Mouse (Mus musculus) midbrain, embryonic 13.5 days (tissue): Measurements from ENCODE around the gene Ncapd2. TPM values are rescaled to one million over a fixed set of nuclear protein-coding genes. Genes with fewer than 3 reads are reported as not detected.

Experiments
- ATAC-seq: fragments of 200-750 bp; cut with Nextera tagmentation; 2 replicates; pipeline ENCODE4 v1.8.0; 2017; ENCODE audit warnings: mild to moderate bottlenecking, moderate TSS enrichment, moderate library complexity
- H3K27ac ChIP-seq: fragments of 300-500 bp; sonication (generic); 2 replicates; pipeline ENCODE4 v1.5.1; 2015; ENCODE audit warnings: inconsistent platforms, mild to moderate bottlenecking, moderate library complexity
- H3K27me3 ChIP-seq: fragments of 300-500 bp; sonication (generic); 2 replicates; pipeline ENCODE4 v1.6.1; 2015; ENCODE audit warnings: mild to moderate bottlenecking, inconsistent platforms
- H3K36me3 ChIP-seq: fragments of 300-500 bp; sonication (generic); 2 replicates; pipeline ENCODE4 v1.6.1; 2015; ENCODE audit warnings: mild to moderate bottlenecking, inconsistent platforms
- H3K4me1 ChIP-seq: fragments of 300-500 bp; sonication (generic); replicated peaks from 2 replicates; pipeline ENCODE4 v1.6.1; 2015; ENCODE audit warnings: inconsistent platforms
- H3K4me2 ChIP-seq: fragments of 300-500 bp; sonication (generic); replicated peaks from 2 replicates; pipeline ENCODE4 v1.6.1; 2015; ENCODE audit warnings: moderate library complexity, mild to moderate bottlenecking, inconsistent platforms
- H3K4me3 ChIP-seq: fragments of 300-500 bp; sonication (generic); replicated peaks from 2 replicates; pipeline ENCODE4 v1.5.1; 2015; ENCODE audit warnings: mild to moderate bottlenecking, inconsistent platforms
- H3K9ac ChIP-seq: fragments of 300-500 bp; sonication (generic); replicated peaks from 2 replicates; pipeline ENCODE4 v1.6.1; 2015; ENCODE audit warnings: mild to moderate bottlenecking, inconsistent platforms
- H3K9me3 ChIP-seq: fragments of 300-500 bp; sonication (generic); 2 replicates; pipeline ENCODE4 v1.6.1; 2016; ENCODE audit warnings: mild to moderate bottlenecking, inconsistent platforms
- WGBS: fragments of 180-500 bp; shearing (Covaris S2); methylation state at CpG from one replicate; pipeline ENCODE4 v1.1.7; 2015; 5-methylcytosine and 5-hydroxymethylcytosine counted together
- polyA plus RNA-seq: library from polyadenylated mRNA; unstranded; fragments of >200 nt; fragmentation: Nextera tagmentation; extraction: Ambion mirVana; gene quantifications from 2 replicates; pipeline ENCODE4 v1.2.1, GENCODE M21; 2015

Ncapd2 gene
- polyA plus RNA-seq, 1 experiment from 2014 or later, result 101 TPM

DNA sequence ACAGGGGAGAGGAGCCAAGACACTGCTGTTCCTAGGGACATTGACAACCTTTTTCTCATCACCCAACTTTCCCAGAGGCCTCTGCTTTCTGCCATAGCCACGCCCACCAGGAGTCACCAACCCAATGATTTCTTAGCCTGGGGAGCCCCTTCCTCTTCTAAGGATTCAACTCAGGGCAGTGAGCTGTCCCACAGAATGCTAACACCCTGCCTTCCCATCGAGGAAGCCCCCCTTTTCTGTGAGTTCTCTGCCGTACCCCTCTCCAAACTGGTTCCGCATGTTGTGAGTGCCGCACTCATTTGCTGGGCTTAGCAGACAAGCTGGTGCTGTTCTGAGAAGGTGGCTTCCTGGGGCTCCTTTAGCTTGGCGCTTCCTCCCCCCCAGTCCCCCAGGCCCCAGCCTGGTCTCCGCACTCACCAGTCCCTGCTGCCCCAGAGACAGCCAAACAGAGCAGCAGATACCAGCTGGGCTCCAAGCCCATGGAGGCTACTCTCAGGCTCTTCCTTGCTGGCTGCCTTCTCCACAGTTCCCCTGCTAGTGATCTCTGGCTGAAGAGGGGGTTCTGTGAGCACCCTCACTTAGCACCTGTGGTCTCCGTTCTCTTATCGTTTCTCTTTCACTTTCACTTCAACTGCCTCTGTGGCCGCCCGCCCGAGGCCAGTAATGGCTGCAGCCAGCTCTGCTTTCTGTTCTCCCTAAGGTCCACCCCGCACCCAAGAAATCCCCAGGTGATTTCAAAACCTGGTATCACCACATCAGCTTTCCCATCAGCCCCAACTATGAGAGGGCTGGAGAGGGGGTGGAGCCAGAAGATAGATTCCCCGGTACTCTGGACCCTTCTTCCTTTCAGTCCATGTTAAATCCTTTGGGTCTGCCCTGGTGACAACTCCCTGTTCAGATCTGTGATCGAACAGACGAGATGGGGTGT is 39.9 kb upstream of the Ncapd2 start, which contains the start of gene Tapbpl:
Gene Tapbpl (minus strand): TSS at position 744 of the 928 bp plus-strand sequence.
- Histone ChIP-seq H3K4me3 (peak within 1 kb of the TSS; percentile 38), H3K4me2 (peak within 1 kb of the TSS; percentile 64), H3K9ac (peak within 1 kb of the TSS; percentile 68), H3K27ac (0 out of 2 replicates have a peak within 1 kb of the TSS, but pooled peaks have one; percentile 19), H3K9me3 (no peaks in the 10 kb centered on the region), H3K27me3 (no peaks in the 10 kb centered on the region), H3K4me1 (peaks cover 17% of the 10 kb centered on the region), H3K36me3 (no peaks in the 10 kb centered on the region)
- WGBS, result 14% methylated on average over 16 of the region's 16 CpGs
- ATAC-seq, result peak; percentile 83

DNA sequence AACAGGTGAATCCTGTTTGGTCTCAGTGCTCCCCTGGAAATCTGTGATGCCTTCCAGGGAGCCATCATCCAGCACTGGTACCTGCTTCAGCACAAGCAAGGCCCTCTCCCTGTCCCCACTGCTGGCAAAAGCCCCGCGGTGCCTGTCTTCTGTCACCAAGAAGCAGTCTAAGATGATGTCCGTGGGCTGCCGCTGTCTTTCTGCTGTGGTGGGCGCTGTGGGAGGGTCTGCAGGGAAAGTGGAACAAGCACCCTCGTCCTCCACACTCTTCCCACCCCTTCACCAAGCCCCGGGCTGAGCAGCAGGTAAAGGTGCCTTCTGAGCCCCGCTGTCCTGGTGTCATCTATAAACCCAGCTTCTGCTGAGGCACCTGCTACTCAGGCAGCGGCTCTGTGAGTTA is 39.1 kb upstream of the Ncapd2 start:
- WGBS, result 69% methylated on average over 9 of the region's 9 CpGs
- peak; percentile 7; the same call in 1 of the 2 replicates for ATAC-seq
- Histone ChIP-seq H3K4me2 (peak overlapping the region; percentile 64), H3K9ac (no peak overlapping the region), H3K27me3 (no peaks in the 10 kb centered on the region), H3K27ac (0 out of 2 replicates have a peak overlapping the region, but pooled peaks have one; percentile 19), H3K9me3 (no peaks in the 10 kb centered on the region), H3K36me3 (no peaks in the 10 kb centered on the region), H3K4me1 (peaks cover 17% of the 10 kb centered on the region), H3K4me3 (no peak overlapping the region)

DNA sequence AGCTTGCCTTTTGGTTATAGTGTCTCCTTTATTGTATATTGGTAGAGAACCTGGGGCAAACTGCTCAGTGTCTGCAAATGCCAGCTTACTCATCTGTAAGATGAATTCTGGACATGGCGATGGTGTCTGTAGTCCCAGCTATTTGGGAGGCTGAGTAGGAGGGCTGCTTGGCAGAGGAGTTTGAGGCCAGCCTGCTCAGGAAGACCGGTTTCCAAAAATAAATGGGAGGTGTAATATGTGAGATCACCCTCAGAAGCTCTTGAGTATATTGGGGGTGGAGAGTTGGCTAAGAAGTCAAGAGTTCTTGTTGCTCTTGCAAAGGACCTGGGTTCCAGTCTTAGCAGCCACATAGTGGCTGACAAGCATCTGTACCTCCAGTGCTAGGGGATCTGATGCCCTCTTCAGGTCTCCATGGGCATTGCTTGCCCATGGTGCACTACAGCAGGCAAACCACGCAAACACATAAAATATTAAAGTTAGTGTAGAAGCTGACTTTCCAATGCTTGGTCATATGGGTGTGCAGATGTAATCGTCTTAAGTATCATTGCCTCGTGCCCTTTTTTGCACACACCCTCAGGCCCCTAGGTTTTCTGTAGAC is 34.1 kb upstream of the Ncapd2 start:
- Histone ChIP-seq H3K9me3 (no peaks in the 10 kb centered on the region), H3K36me3 (peaks cover 10% of the 10 kb centered on the region), H3K9ac (no peak overlapping the region), H3K4me2 (no peak overlapping the region), H3K27me3 (no peaks in the 10 kb centered on the region), H3K4me1 (peaks cover 3% of the 10 kb centered on the region; the same call in 1 of the 2 replicates), H3K4me3 (no peak overlapping the region), H3K27ac (no peak overlapping the region)
- WGBS, result 90% methylated on average over 5 of the region's 5 CpGs
- no peak for ATAC-seq

DNA sequence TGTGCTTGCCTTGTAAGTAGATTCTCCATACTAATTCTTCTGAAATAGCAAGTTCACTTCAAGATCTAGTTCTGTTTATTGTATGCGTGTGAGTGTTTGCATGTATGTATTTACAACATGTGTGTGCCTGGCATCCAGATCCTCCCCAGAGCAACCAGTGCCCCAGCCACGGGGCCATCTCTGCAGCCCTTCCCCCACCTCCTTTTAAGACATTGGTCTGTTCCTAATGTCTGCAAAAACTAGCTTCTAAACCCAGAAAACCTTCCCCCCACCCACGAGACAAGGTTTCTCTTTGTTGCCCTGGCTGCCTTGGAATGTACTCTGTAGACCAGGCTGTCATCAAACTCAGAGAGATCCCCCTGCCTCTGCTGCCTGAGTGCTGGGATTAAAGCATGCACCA is 31.1 kb upstream of the Ncapd2 start:
- H3K27ac ChIP-seq, result no peak overlapping the region
- 93% methylated on average over 3 of the region's 3 CpGs for WGBS
- no peaks in the 10 kb centered on the region for H3K9me3 ChIP-seq
- no peaks in the 10 kb centered on the region for H3K27me3 ChIP-seq
- H3K4me2 ChIP-seq, result no peak overlapping the region
- H3K4me1 ChIP-seq, result no peaks in the 10 kb centered on the region
- H3K36me3 ChIP-seq, result peaks cover 10% of the 10 kb centered on the region
- ATAC-seq, result no peak
- no peak overlapping the region for H3K4me3 ChIP-seq
- no peak overlapping the region for H3K9ac ChIP-seq

DNA sequence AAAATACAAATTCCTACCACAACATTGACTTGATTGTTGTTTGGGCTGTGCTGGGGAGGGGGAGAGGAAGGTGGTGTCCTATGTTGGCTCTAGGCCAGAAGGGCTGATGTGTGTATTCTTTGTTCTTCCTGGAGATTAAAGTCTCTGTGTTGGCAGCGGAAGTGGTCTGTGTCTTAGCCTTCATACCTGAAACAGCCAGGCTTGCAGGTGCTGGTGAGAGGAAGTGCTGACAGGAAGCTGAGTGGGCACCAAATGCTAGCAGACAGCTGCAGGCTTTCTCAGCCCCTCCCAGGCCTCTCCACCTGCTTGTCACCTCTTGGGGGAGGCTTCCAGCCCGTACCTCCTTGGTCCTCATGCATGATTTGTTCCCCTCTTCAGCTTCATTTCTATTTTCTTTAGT is 30.6 kb upstream of the Ncapd2 start:
- H3K4me3 ChIP-seq, result no peak overlapping the region
- 80% methylated on average over 2 of the region's 2 CpGs for WGBS
- no peaks in the 10 kb centered on the region for H3K4me1 ChIP-seq
- no peak overlapping the region for H3K4me2 ChIP-seq
- ATAC-seq, result no peak
- H3K27me3 ChIP-seq, result no peaks in the 10 kb centered on the region
- no peak overlapping the region for H3K9ac ChIP-seq
- no peak overlapping the region for H3K27ac ChIP-seq
- peaks cover 10% of the 10 kb centered on the region for H3K36me3 ChIP-seq
- H3K9me3 ChIP-seq, result no peaks in the 10 kb centered on the region

DNA sequence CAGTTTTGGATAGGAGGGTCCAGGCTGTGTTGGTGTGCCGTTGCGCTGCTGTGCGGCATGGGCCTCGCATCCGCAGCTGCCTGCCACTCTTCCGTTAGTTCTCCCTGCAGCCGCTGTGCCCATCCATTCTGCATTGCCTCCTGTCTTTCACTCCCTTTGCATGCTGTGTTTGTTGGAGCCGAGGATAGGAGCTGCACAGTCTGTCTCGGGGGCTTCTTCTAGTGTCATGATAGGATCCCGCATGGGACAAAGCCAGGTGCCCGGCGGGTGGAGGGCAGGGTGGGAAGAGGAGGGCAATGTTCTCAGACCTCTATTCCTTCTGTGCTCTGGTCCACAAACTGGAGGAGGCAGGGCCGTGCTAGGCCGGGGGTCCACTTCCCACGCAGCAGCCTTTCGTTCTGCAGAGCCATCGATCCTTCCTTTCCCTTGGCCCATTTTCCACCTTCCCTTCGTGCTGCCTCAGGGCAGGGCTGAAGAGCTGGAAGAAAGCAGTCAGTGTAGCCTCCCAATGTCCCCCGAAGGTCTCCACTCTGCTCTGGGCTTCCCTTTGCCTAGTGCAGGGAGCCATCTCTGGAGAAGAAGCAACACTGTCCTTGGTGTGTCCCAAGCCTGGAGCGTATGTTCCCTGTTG is 29.7 kb upstream of the Ncapd2 start:
- Histone ChIP-seq H3K4me2 (no peak overlapping the region), H3K9me3 (no peaks in the 10 kb centered on the region), H3K4me1 (peaks cover 6% of the 10 kb centered on the region), H3K27me3 (peaks cover 7% of the 10 kb centered on the region; the same call in 1 of the 2 replicates), H3K4me3 (no peak overlapping the region), H3K36me3 (peaks cover 10% of the 10 kb centered on the region), H3K27ac (no peak overlapping the region), H3K9ac (no peak overlapping the region)
- no peak for ATAC-seq
- WGBS, result 90% methylated on average over 20 of the region's 20 CpGs

DNA sequence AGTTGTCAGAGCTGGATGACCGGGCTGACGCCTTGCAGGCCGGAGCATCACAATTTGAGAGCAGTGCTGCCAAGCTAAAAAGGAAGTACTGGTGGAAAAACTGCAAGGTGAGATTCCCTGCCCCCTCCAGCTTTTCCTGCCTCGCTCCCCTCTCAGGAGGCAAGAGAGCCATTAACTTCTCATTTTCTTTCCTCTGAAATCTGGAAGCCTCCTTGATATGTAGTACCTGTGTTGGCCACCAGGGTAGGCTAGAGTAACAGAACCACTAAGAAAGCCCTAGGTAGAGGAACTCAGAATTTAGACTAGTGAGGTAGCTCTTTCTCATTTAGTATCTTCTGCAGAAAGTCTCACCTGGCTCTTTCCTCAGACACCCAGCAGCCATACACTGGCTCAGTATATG is 27.5 kb upstream of the Ncapd2 start:
- Histone ChIP-seq H3K4me1 (peaks cover 11% of the 10 kb centered on the region), H3K4me2 (no peak overlapping the region), H3K9ac (no peak overlapping the region), H3K9me3 (no peaks in the 10 kb centered on the region), H3K27me3 (peaks cover 10% of the 10 kb centered on the region; the same call in 1 of the 2 replicates), H3K4me3 (no peak overlapping the region), H3K27ac (no peak overlapping the region), H3K36me3 (no peaks in the 10 kb centered on the region; the same call in 1 of the 2 replicates)
- no peak for ATAC-seq
- 84% methylated on average over 4 of the region's 4 CpGs for WGBS

DNA sequence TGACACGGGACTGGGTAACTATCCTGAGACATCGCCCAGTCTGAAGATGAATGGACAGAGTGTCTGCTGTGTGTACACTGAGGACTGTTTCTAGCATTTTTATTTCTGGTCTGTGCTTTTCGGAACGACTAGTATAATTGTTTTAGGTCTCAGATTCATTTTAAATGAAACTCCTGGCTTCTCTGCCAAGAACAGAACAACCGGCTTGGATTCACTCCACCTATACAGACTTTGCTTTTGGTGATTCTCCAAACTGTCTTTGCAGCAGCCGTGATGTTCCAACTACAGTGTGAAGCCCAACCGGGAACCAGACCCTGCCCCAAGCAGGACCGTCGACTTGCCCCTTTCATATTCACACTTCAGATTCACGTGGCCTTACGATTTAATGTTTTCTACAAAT is 26.4 kb upstream of the Ncapd2 start:
- H3K9me3 ChIP-seq, result no peaks in the 10 kb centered on the region
- ATAC-seq, result no peak
- H3K9ac ChIP-seq, result no peak overlapping the region
- no peaks in the 10 kb centered on the region; the same call in 1 of the 2 replicates for H3K36me3 ChIP-seq
- H3K4me3 ChIP-seq, result no peak overlapping the region
- no peak overlapping the region for H3K4me2 ChIP-seq
- H3K27ac ChIP-seq, result no peak overlapping the region
- 90% methylated on average over 11 of the region's 11 CpGs for WGBS
- peaks cover 11% of the 10 kb centered on the region for H3K4me1 ChIP-seq
- H3K27me3 ChIP-seq, result peaks cover 20% of the 10 kb centered on the region

DNA sequence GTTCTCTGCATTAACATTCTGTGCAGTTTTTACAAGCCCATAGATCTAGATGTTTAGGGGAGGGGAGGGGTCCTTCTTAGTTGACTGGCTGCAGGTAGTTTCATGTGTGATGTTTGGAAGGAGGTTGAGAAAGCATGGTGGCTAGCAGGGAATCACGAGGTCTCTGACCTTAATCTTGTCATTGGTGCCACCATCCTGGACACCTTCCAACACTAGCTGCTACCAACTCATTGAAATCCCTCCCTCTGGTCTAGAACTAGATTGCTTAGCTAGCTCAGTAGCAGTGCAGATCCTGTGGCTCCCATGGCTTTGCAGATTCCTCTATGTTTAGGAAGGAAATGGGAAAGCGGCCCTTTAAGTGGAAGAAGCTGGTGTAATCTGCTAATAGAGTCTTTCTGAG is 25.4 kb upstream of the Ncapd2 start:
- Histone ChIP-seq H3K36me3 (no peaks in the 10 kb centered on the region; the same call in 1 of the 2 replicates), H3K4me3 (peak overlapping the region; percentile 72), H3K4me2 (peak overlapping the region; percentile 95; the same call in 1 of the 2 replicates), H3K9ac (peak overlapping the region; percentile 79; the same call in 1 of the 2 replicates), H3K27ac (no peak overlapping the region), H3K4me1 (peaks cover 11% of the 10 kb centered on the region), H3K27me3 (peaks cover 28% of the 10 kb centered on the region), H3K9me3 (no peaks in the 10 kb centered on the region)
- WGBS, result 83% methylated on average over 2 of the region's 2 CpGs
- no peak for ATAC-seq

DNA sequence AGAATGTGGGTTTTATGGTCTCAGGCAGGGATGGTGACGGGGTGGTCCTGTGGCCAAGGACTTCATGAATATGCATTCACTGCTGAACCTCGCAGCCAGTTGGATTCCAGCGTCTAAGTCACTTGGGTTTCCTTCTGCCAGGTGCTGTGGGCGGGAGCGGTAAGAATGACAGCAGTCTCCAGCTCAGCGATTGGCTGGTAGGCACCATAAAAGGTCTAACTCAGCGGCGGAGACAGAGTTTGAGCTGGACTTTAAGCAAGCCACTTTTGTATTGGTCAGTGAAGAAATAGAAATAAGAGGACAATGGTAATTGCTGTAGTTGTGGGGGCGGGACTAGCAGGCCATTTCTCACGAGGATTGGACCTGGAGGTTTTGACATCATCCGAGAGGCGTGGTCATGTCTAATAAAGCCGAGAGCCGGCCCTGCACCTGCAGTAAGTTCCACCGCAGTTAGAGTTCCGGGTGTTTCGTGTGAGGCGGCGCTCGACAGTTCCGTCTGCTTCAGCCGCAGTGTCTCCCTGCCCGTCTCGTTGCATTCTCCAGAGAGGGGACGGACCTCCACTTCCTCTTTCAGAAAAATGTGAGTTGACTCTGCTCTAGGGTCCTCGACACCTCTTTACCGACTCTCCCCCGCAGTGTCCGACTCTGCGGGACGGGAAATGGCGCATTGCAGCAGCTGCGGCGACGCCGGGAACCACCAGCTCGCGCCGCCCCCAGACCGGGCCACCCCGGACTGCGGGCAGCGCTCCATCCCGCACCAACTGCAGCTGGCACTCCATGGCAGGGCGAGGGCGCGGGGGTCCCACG is 23.9 kb upstream of the Ncapd2 start, which contains the start of gene Vamp1:
Gene Vamp1 (plus strand): TSS at position 404 of the 807 bp plus-strand sequence.
- Histone ChIP-seq H3K27me3 (peaks cover 33% of the 10 kb centered on the region), H3K9me3 (no peaks in the 10 kb centered on the region), H3K4me1 (peaks cover 11% of the 10 kb centered on the region), H3K4me2 (peak within 1 kb of the TSS; percentile 95), H3K4me3 (peak within 1 kb of the TSS; percentile 72), H3K27ac (peak within 1 kb of the TSS; percentile 77), H3K9ac (peak within 1 kb of the TSS; percentile 79), H3K36me3 (no peaks in the 10 kb centered on the region; the same call in 1 of the 2 replicates)
- peak; percentile 97 for ATAC-seq
- WGBS, result under 1% methylated on average over 48 of the region's 48 CpGs

DNA sequence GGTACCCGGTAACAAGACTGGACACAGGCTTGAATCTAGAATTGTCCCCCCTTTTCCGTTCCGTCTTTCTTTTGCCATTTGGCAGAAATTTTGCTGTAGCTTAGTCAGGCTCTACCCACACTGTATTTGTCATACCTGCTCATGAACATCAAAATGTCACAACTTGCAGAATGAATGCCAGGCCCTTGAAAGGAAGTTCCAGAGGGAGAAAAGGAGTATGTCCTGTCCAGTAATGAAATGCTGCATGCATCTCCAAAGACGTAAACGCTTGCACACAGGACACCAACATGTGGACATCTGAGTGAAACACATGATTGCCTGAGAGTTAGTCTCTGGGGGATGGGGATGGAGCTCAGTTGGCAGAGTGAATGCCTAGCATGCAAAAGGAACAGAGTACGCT is 22.2 kb upstream of the Ncapd2 start:
- Histone ChIP-seq H3K27ac (no peak overlapping the region), H3K9me3 (no peaks in the 10 kb centered on the region), H3K4me2 (no peak overlapping the region), H3K27me3 (peaks cover 37% of the 10 kb centered on the region), H3K4me1 (peaks cover 11% of the 10 kb centered on the region), H3K4me3 (no peak overlapping the region), H3K9ac (no peak overlapping the region), H3K36me3 (no peaks in the 10 kb centered on the region)
- ATAC-seq, result no peak
- WGBS, result 79% methylated on average over 6 of the region's 6 CpGs
